Mouse (Mus musculus) liver, embryonic 11.5 days (tissue): ENCODE results near the gene Cdkn2a. TPM values are rescaled to one million over a fixed set of nuclear protein-coding genes. Genes with fewer than 3 reads are reported as not detected.

Experiments used
- ATAC-seq: fragments of 200-750 bp; cut with Nextera tagmentation; replicated peaks from 2 replicates; pipeline ENCODE4 v1.8.0; 2017; ENCODE audit warnings: moderate number of reproducible peaks, mild to moderate bottlenecking, moderate TSS enrichment, moderate library complexity; ENCODE audit not compliant: low FRiP score
- DNase-seq: peaks from one replicate; pipeline ENCODE4 v3.0.0-alpha.2; 2017; ENCODE audit warnings: low spot score
- H3K27ac ChIP-seq: fragments of 300-500 bp; sonication (generic); 2 replicates; pipeline ENCODE4 v1.5.1; 2014; ENCODE audit warnings: mild to moderate bottlenecking, low read depth, low read length, control low read depth
- H3K27me3 ChIP-seq: fragments of 300-500 bp; sonication (generic); replicated peaks from 2 replicates; pipeline ENCODE4 v1.6.1; 2014; ENCODE audit warnings: low read length, mixed read lengths; ENCODE audit not compliant: control insufficient read depth, insufficient read depth
- H3K36me3 ChIP-seq: fragments of 300-500 bp; sonication (generic); 2 replicates; pipeline ENCODE4 v1.6.1; 2014; ENCODE audit warnings: mild to moderate bottlenecking, low read length, moderate library complexity, mixed read lengths; ENCODE audit not compliant: control insufficient read depth, insufficient read depth
- H3K4me1 ChIP-seq: fragments of 300-500 bp; sonication (generic); replicated peaks from 2 replicates; pipeline ENCODE4 v1.6.1; 2014; ENCODE audit warnings: low read length, mixed read lengths; ENCODE audit not compliant: control insufficient read depth, insufficient read depth
- H3K4me2 ChIP-seq: fragments of 300-500 bp; sonication (generic); 2 replicates; pipeline ENCODE4 v1.6.1; 2014; ENCODE audit warnings: mild to moderate bottlenecking, control low read depth, moderate library complexity
- H3K4me3 ChIP-seq: fragments of 300-500 bp; sonication (generic); 2 replicates; pipeline ENCODE4 v1.5.1; 2014; ENCODE audit warnings: low read depth, low read length, control low read depth
- H3K9ac ChIP-seq: fragments of 300-500 bp; sonication (generic); 2 replicates; pipeline ENCODE4 v1.6.1; 2014; ENCODE audit warnings: low read depth, low read length, control low read depth
- H3K9me3 ChIP-seq: fragments of 300-500 bp; sonication (generic); 2 replicates; pipeline ENCODE4 v1.6.1; 2016; ENCODE audit warnings: low read length, inconsistent platforms, mixed read lengths; ENCODE audit not compliant: control insufficient read depth
- WGBS: fragments of 180-500 bp; shearing (Covaris S2); extraction: QIAGEN DNeasy Blood & Tissue Kit; methylation state at CpG from one replicate; pipeline ENCODE4 v1.1.7; 2014; 5-methylcytosine and 5-hydroxymethylcytosine counted together
- polyA plus RNA-seq: library from polyadenylated mRNA; unstranded; fragments of >200 nt; fragmentation: Nextera tagmentation; extraction: Ambion mirVana; gene quantifications from 2 replicates; pipeline ENCODE4 v1.2.1, GENCODE M21; 2014

Cdkn2a gene
- polyA plus RNA-seq, 1 experiment from 2014 or later, result not detected

GRCm38 (mm10) chr4:89302129-89302528 lies 7.7 kb upstream of the Cdkn2a start:
- Histone ChIP-seq H3K9me3 (no peaks in the 10 kb centered on the region), H3K36me3 (no peaks in the 10 kb centered on the region), H3K4me2 (no peak overlapping the region), H3K9ac (no peak overlapping the region), H3K27ac (no peak overlapping the region), H3K4me1 (no peaks in the 10 kb centered on the region), H3K27me3 (peaks cover 88% of the 10 kb centered on the region), H3K4me3 (no peak overlapping the region)
- DNase-seq (no peak), ATAC-seq (no peak)
- 9% methylated on average over 1 of the region's 1 CpGs for WGBS

- ATAC-seq, result no peak
- no peak for DNase-seq
- Histone ChIP-seq H3K27ac (no peak overlapping the region), H3K36me3 (no peaks in the 10 kb centered on the region), H3K4me3 (no peak overlapping the region), H3K27me3 (peaks cover 89% of the 10 kb centered on the region), H3K4me2 (no peak overlapping the region), H3K4me1 (no peaks in the 10 kb centered on the region), H3K9me3 (no peaks in the 10 kb centered on the region), H3K9ac (no peak overlapping the region)
- WGBS, result 2% methylated on average over 2 of the region's 2 CpGs
Observed at GRCm38 (mm10) chr4:89299721-89300120, 5.3 kb upstream of the Cdkn2a start.

- 5% methylated on average over 31 of the region's 31 CpGs for WGBS
- peak overlapping the region; percentile 50 for H3K4me3 ChIP-seq
- H3K4me2 ChIP-seq, result peak overlapping the region; percentile 83
- no peak overlapping the region for H3K9ac ChIP-seq
- ATAC-seq, result no peak
- H3K27me3 ChIP-seq, result peaks cover 89% of the 10 kb centered on the region
- H3K27ac ChIP-seq, result no peak overlapping the region
- 0 out of 2 replicates have a peak, but pooled peaks cover 3% of the 10 kb centered on the region for H3K4me1 ChIP-seq
- no peak for DNase-seq
- H3K36me3 ChIP-seq, result no peaks in the 10 kb centered on the region
- H3K9me3 ChIP-seq, result no peaks in the 10 kb centered on the region
Observed at GRCm38 (mm10) chr4:89295441-89296220, 1.2 kb upstream of the Cdkn2a start.

- WGBS, result 1% methylated on average over 26 of the region's 26 CpGs
- Histone ChIP-seq H3K27ac (no peak overlapping the region), H3K9ac (no peak overlapping the region), H3K4me2 (peak overlapping the region; percentile 83), H3K36me3 (no peaks in the 10 kb centered on the region), H3K4me1 (0 out of 2 replicates have a peak, but pooled peaks cover 3% of the 10 kb centered on the region), H3K27me3 (peaks cover 89% of the 10 kb centered on the region), H3K9me3 (no peaks in the 10 kb centered on the region), H3K4me3 (peak overlapping the region; percentile 50)
- no peak for DNase-seq
- ATAC-seq, result 0 out of 2 replicates have a peak, but pooled peaks have one; percentile 13
Observed at GRCm38 (mm10) chr4:89294091-89294485, 365 bp downstream of the Cdkn2a start.

- 11% methylated on average over 7 of the region's 7 CpGs for WGBS
- H3K27ac ChIP-seq, result no peak overlapping the region
- H3K4me1 ChIP-seq, result 0 out of 2 replicates have a peak, but pooled peaks cover 3% of the 10 kb centered on the region
Observed at GRCm38 (mm10) chr4:89293516-89293915, 937 bp downstream of the Cdkn2a start.

GRCm38 (mm10) chr4:89289028-89289427 lies 5.4 kb downstream of the Cdkn2a start:
- 9% methylated on average over 4 of the region's 4 CpGs for WGBS
- DNase-seq (no peak), ATAC-seq (no peak)
- no peak overlapping the region for H3K9ac ChIP-seq
- peaks cover 79% of the 10 kb centered on the region for H3K27me3 ChIP-seq
- H3K9me3 ChIP-seq, result no peaks in the 10 kb centered on the region
- H3K4me3 ChIP-seq, result no peak overlapping the region
- no peak overlapping the region for H3K27ac ChIP-seq
- no peaks in the 10 kb centered on the region for H3K36me3 ChIP-seq
- H3K4me2 ChIP-seq, result no peak overlapping the region
- H3K4me1 ChIP-seq, result no peaks in the 10 kb centered on the region

More at GRCm38 (mm10) chr4:89293516-89293915, 937 bp downstream of the Cdkn2a start:
- no peak for DNase-seq
- no peak overlapping the region for H3K4me3 ChIP-seq
- no peaks in the 10 kb centered on the region for H3K9me3 ChIP-seq
- no peak overlapping the region for H3K4me2 ChIP-seq
- H3K9ac ChIP-seq, result no peak overlapping the region
- ATAC-seq, result no peak
- H3K36me3 ChIP-seq, result no peaks in the 10 kb centered on the region
- H3K27me3 ChIP-seq, result peaks cover 93% of the 10 kb centered on the region

- H3K4me3 ChIP-seq, result no peak overlapping the region
- H3K36me3 ChIP-seq, result no peaks in the 10 kb centered on the region
- ATAC-seq (no peak), DNase-seq (no peak)
- no peaks in the 10 kb centered on the region for H3K4me1 ChIP-seq
- 17% methylated on average over 1 of the region's 1 CpGs for WGBS
- H3K27ac ChIP-seq, result no peak overlapping the region
- no peak overlapping the region for H3K9ac ChIP-seq
- H3K27me3 ChIP-seq, result peaks cover 79% of the 10 kb centered on the region
- no peaks in the 10 kb centered on the region for H3K9me3 ChIP-seq
- H3K4me2 ChIP-seq, result no peak overlapping the region
Observed at GRCm38 (mm10) chr4:89286566-89286965, 7.9 kb downstream of the Cdkn2a start.

GRCm38 (mm10) chr4:89285688-89286087 lies 8.8 kb downstream of the Cdkn2a start:
- ATAC-seq (no peak), DNase-seq (no peak)
- Histone ChIP-seq H3K27me3 (peaks cover 76% of the 10 kb centered on the region), H3K9ac (no peak overlapping the region), H3K9me3 (no peaks in the 10 kb centered on the region), H3K4me3 (no peak overlapping the region), H3K27ac (no peak overlapping the region), H3K36me3 (no peaks in the 10 kb centered on the region), H3K4me1 (no peaks in the 10 kb centered on the region), H3K4me2 (no peak overlapping the region)
- 38% methylated on average over 7 of the region's 7 CpGs for WGBS

- ATAC-seq, result no peak
- DNase-seq, result no peak
- no peak overlapping the region for H3K27ac ChIP-seq
- H3K9me3 ChIP-seq, result no peaks in the 10 kb centered on the region
- H3K4me3 ChIP-seq, result no peak overlapping the region
- H3K9ac ChIP-seq, result no peak overlapping the region
- H3K4me1 ChIP-seq, result no peaks in the 10 kb centered on the region
- peaks cover 74% of the 10 kb centered on the region for H3K27me3 ChIP-seq
- no peaks in the 10 kb centered on the region for H3K36me3 ChIP-seq
- 3% methylated on average over 12 of the region's 12 CpGs for WGBS
- H3K4me2 ChIP-seq, result no peak overlapping the region
Observed at GRCm38 (mm10) chr4:89282661-89283060, 11.8 kb downstream of the Cdkn2a start.
